Mouse (Mus musculus) left cerebral cortex, postnatal 4 days (tissue): ENCODE measurements at regions not wholly inside any gene's neighbourhood (a gene's known extent, or its start where the extent isn't known, plus 50 kb on each side); places are given as distances from the start of the nearest gene placed in this dataset.

Experiments used
- DNase-seq: peaks from one replicate; pipeline ENCODE4 v3.0.0-alpha.2; 2022
- intact Hi-C: fragments of 180-260 bp; cut with DNase I; formaldehyde crosslinking; loops from one replicate; pipeline ENCODE4 v1.15.1; 2025

- intact Hi-C loops, result no loop called here
- DNase-seq, result no peak
Observed at GRCm38 (mm10) chr4:52666768-52667480, 70.8 kb downstream of the Toporsl start.

GRCm38 (mm10) chr4:52709563-52709962 lies 104.8 kb upstream of the Olfr275 start:
- no peak for DNase-seq
- intact Hi-C loops, result no loop called here

GRCm38 (mm10) chr4:52726203-52726602 lies 88.2 kb upstream of the Olfr275 start:
- DNase-seq, result no peak
- intact Hi-C loops, result loop anchor here (5.0 kb wide), 1 partner anchor 574 kb away; no protein-coding TSS in a partner anchor

- intact Hi-C loops, result loop anchor here (5.0 kb wide), 1 partner anchor 574 kb away; no protein-coding TSS in a partner anchor
- peak; percentile 63 for DNase-seq
Observed at GRCm38 (mm10) chr4:52726625-52727297, 87.6 kb upstream of the Olfr275 start.

GRCm38 (mm10) chr4:52733141-52733540 lies 81.3 kb upstream of the Olfr275 start:
- intact Hi-C loops, result no loop called here

GRCm38 (mm10) chr4:52739543-52740474 lies 74.6 kb upstream of the Olfr275 start:
- intact Hi-C loops, result no loop called here
- DNase-seq, result no peak

More at GRCm38 (mm10) chr4:52733141-52733540, 81.3 kb upstream of the Olfr275 start:
- no peak for DNase-seq

- intact Hi-C loops, result no loop called here
- peak; percentile 11 for DNase-seq
Observed at GRCm38 (mm10) chr4:52752838-52753509, 61.4 kb upstream of the Olfr275 start.
